In the genomic region with DNA sequence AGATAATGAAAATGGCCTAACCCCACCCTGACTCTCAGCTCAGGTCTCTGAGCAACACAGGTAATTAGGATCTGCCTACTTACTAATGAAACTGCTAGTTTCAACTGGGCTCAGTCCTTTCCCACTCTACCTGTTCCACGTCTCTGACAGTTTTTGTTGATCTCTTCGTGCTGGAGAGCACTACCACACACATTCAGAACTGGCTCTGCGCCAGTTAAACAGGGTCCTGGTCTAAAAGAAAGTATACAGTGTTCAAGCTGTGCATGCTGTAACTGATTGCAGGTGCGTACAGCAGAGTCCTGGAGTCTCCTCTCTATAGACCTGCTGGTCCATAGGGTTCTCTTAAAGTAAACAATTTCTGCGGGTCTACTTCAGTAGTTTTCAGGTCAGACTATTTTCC, we compare ENCODE assay signal across 17 mouse cellular contexts. TPM values are rescaled to one million over a fixed set of nuclear protein-coding genes. Genes with fewer than 3 reads are reported as not detected.
DNase-seq lines count a peak whose midpoint lies in the region; ATAC-seq lines count a peak whose summit lies in the region.
"Had no signal": no experiment of that assay in that cellular context is flagged by ENCODE, and none has a peak within 500 bp of the region (broad histone marks: within the 10 kb centered on the region; RNA-seq: fewer than 3 reads in every experiment).

No protein-coding gene starts in this region.

- H3K9ac ChIP-seq in intestine, embryonic 15.5 days, result no peak overlapping the region
- no peak overlapping the region for H3K9ac ChIP-seq in intestine, embryonic 16.5 days (ENCODE audit: low read depth, low read length)
- no peak overlapping the region for H3K9ac ChIP-seq in embryonic facial prominence, embryonic 14.5 days (ENCODE audit: low read depth, low read length)
- H3K9ac ChIP-seq in stomach, embryonic 15.5 days, result no peak overlapping the region
- H3K9ac ChIP-seq: heart, embryonic 12.5 days; liver, embryonic 14.5 days; midbrain, embryonic 12.5 days had no signal

- no peak overlapping the region for H3K4me3 ChIP-seq in intestine, embryonic 15.5 days (replicated peaks)
- no peak overlapping the region for H3K4me3 ChIP-seq in intestine, embryonic 16.5 days (ENCODE audit: low read length)
- no peak overlapping the region for H3K4me3 ChIP-seq in embryonic facial prominence, embryonic 14.5 days (ENCODE audit: low read depth, low read length)
- no peak overlapping the region for H3K4me3 ChIP-seq in stomach, embryonic 15.5 days (replicated peaks)
- H3K4me3 ChIP-seq: gastrocnemius, adult 2 months; heart, embryonic 12.5 days; midbrain, embryonic 12.5 days had no signal

- DNase-seq in lung, postnatal 14 days, result peak; percentile 33
- no peak for DNase-seq in lung, postnatal 25 days (ENCODE audit: low spot score)
- DNase-seq in embryonic facial prominence, embryonic 14.5 days (ENCODE audit: low spot score), result peak; percentile 77
- DNase-seq in embryo, embryonic 9.5 days (ENCODE audit: extremely low spot score), result no peak
- DNase-seq: adrenal gland, postnatal 14 days; gastrocnemius, adult 2 months; layer of hippocampus, postnatal 36 days; spleen, adult 18-20 months; thymus, postnatal 14 days had no signal

- peak; percentile 47; the same call in 1 of the 2 replicates for ATAC-seq in intestine, embryonic 15.5 days
- no peak for ATAC-seq in intestine, embryonic 16.5 days
- ATAC-seq in embryonic facial prominence, embryonic 14.5 days (ENCODE audit: low read depth), result peak; percentile 57; the same call in 1 of the 2 replicates
- peak; percentile 58; the same call in 1 of the 2 replicates for ATAC-seq in stomach, embryonic 15.5 days (ENCODE audit: insufficient read depth, low FRiP score, low read depth)
- ATAC-seq: intestine, postnatal 0 days had no signal

- WGBS in intestine, embryonic 15.5 days, result 46% methylated on average over 5 of the region's 5 CpGs
- WGBS in intestine, embryonic 16.5 days, result 49% methylated on average over 5 of the region's 5 CpGs
- 45% methylated on average over 5 of the region's 5 CpGs for WGBS in embryonic facial prominence, embryonic 14.5 days
- 36% methylated on average over 5 of the region's 5 CpGs for WGBS in stomach, embryonic 15.5 days

- H3K4me2 ChIP-seq in intestine, embryonic 15.5 days (replicated peaks), result no peak overlapping the region
- no peak overlapping the region for H3K4me2 ChIP-seq in intestine, embryonic 16.5 days (ENCODE audit: low read depth, low read length)
- no peak overlapping the region for H3K4me2 ChIP-seq in embryonic facial prominence, embryonic 14.5 days (ENCODE audit: low read depth, low read length)
- H3K4me2 ChIP-seq in stomach, embryonic 15.5 days, result no peak overlapping the region
- H3K4me2 ChIP-seq: heart, embryonic 12.5 days; midbrain, embryonic 12.5 days had no signal

- no peaks in the 10 kb centered on the region for H3K9me3 ChIP-seq in intestine, embryonic 15.5 days
- no peaks in the 10 kb centered on the region for H3K9me3 ChIP-seq in intestine, embryonic 16.5 days (ENCODE audit: control insufficient read depth, low read length)
- H3K9me3 ChIP-seq in embryonic facial prominence, embryonic 14.5 days (ENCODE audit: control insufficient read depth, low read length), result no peaks in the 10 kb centered on the region
- H3K9me3 ChIP-seq in stomach, embryonic 15.5 days, result no peaks in the 10 kb centered on the region
- H3K9me3 ChIP-seq: heart, embryonic 12.5 days; midbrain, embryonic 12.5 days had no signal

- H3K36me3 ChIP-seq in intestine, embryonic 15.5 days, result no peaks in the 10 kb centered on the region
- H3K36me3 ChIP-seq in intestine, embryonic 16.5 days (ENCODE audit: control insufficient read depth, insufficient read depth, low read length), result no peaks in the 10 kb centered on the region
- no peaks in the 10 kb centered on the region for H3K36me3 ChIP-seq in embryonic facial prominence, embryonic 14.5 days (ENCODE audit: control insufficient read depth, insufficient read depth, low read length)
- no peaks in the 10 kb centered on the region for H3K36me3 ChIP-seq in stomach, embryonic 15.5 days

- no peaks in the 10 kb centered on the region for H3K27me3 ChIP-seq in intestine, embryonic 15.5 days (replicated peaks)
- no peaks in the 10 kb centered on the region for H3K27me3 ChIP-seq in intestine, embryonic 16.5 days (replicated peaks; ENCODE audit: control insufficient read depth, insufficient read depth, low read length)
- H3K27me3 ChIP-seq in embryonic facial prominence, embryonic 14.5 days (replicated peaks; ENCODE audit: control insufficient read depth, insufficient read depth, low read length), result no peaks in the 10 kb centered on the region
- no peaks in the 10 kb centered on the region for H3K27me3 ChIP-seq in stomach, embryonic 15.5 days (replicated peaks)
- H3K27me3 ChIP-seq: heart, embryonic 12.5 days; midbrain, embryonic 12.5 days had no signal

- H3K27ac ChIP-seq in intestine, embryonic 15.5 days, result no peak overlapping the region
- no peak overlapping the region for H3K27ac ChIP-seq in intestine, embryonic 16.5 days (ENCODE audit: low read length)
- H3K27ac ChIP-seq in embryonic facial prominence, embryonic 14.5 days (replicated peaks; ENCODE audit: low read depth, low read length), result peak overlapping the region; percentile 21; the same call in 1 of the 2 replicates
- H3K27ac ChIP-seq in stomach, embryonic 15.5 days, result 0 out of 2 replicates have a peak overlapping the region, but pooled peaks have one; percentile 4
- H3K27ac ChIP-seq: gastrocnemius, adult 2 months; kidney, postnatal 0 days; liver, embryonic 14.5 days; midbrain, embryonic 12.5 days had no signal

- peaks cover 9% of the 10 kb centered on the region for H3K4me1 ChIP-seq in intestine, embryonic 15.5 days (replicated peaks)
- peaks cover 6% of the 10 kb centered on the region for H3K4me1 ChIP-seq in intestine, embryonic 16.5 days (ENCODE audit: control insufficient read depth, insufficient read depth, low read length)
- H3K4me1 ChIP-seq in embryonic facial prominence, embryonic 14.5 days (ENCODE audit: control insufficient read depth, insufficient read depth, low read length), result peaks cover 6% of the 10 kb centered on the region
- peaks cover 11% of the 10 kb centered on the region; the same call in 1 of the 2 replicates for H3K4me1 ChIP-seq in stomach, embryonic 15.5 days
- H3K4me1 ChIP-seq: midbrain, embryonic 12.5 days had no signal

RNA-seq across cellular contexts. Expression of a gene that starts 41.3 kb away (rescaled TPM):
- polyA plus RNA-seq in intestine, embryonic 15.5 days (2015; fragmentation: Nextera tagmentation; extraction: Ambion mirVana), result 28.0 and 28.9 TPM in 2 replicates
- polyA plus RNA-seq in intestine, embryonic 16.5 days (2015; fragmentation: Nextera tagmentation; extraction: Ambion mirVana), result 18.9 and 19.7 TPM in 2 replicates
- polyA plus RNA-seq in embryonic facial prominence, embryonic 14.5 days (2014; fragmentation: Nextera tagmentation; extraction: Ambion mirVana), result 70.5 and 80.5 TPM in 2 replicates
- 34.6 and 36.1 TPM in 2 replicates for polyA plus RNA-seq in stomach, embryonic 15.5 days (2015; fragmentation: Nextera tagmentation; extraction: Ambion mirVana)

Comparison
In these comparisons a context has a peak if more than half of its experiments do, and no peak if none do; other contexts are left out.
1. DNase-seq: peak in lung, postnatal 14 days (single experiment) and embryonic facial prominence, embryonic 14.5 days (single experiment); none in lung, postnatal 25 days (single experiment) and embryo, embryonic 9.5 days (single experiment).
2. H3K27ac ChIP-seq: peak in embryonic facial prominence, embryonic 14.5 days (single experiment) and stomach, embryonic 15.5 days (single experiment); none in intestine, embryonic 15.5 days (single experiment) and intestine, embryonic 16.5 days (single experiment).